Mouse (Mus musculus) cerebellum, adult 2 months (tissue): ENCODE measurements at regions not wholly inside any gene's neighbourhood (a gene's known extent, or its start where the extent isn't known, plus 50 kb on each side); places are given as distances from the start of the nearest gene placed in this dataset.

Experiments used
- CTCF ChIP-seq: fragments of 200-500 bp; IDR thresholded peaks from 2 replicates; pipeline ENCODE4 v1.5.1; 2011; ENCODE audit warnings: low read depth, mild to moderate bottlenecking, control low read depth, low read length, moderate library complexity, borderline replicate concordance; ENCODE audit not compliant: insufficient read depth
- POLR2A ChIP-seq: fragments of 200-500 bp; IDR thresholded peaks from 2 replicates; pipeline ENCODE4 v1.6.1; 2011; ENCODE audit warnings: low read length, control low read depth, borderline replicate concordance; ENCODE audit not compliant: insufficient read depth

DNA sequence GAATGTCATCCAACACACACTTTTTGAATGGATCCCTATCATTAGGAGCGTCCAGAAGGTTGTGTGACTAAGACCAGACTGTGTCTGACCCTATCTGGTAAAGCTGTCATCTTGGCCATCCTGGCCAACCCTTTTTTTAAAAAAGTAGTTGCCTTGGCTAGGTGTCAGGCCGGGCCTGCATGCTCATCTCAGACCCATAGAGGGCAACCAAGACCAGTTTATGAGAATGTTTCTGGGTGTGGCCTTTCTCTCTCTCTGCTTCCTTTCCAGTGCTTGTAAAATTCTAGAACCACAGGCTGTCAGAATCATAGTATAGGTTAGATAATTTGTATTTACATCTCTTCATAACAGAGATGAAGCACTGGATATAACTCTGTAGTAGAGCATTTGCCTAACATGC is 62.8 kb upstream of the Las1l start:
- TF ChIP-seq POLR2A, result no peak
- TF ChIP-seq CTCF, result peak; percentile 54; the same call in 1 of the 2 replicates
